Mouse (Mus musculus): ENCODE results near the gene Cep95.

- TF ChIP-seq CTCF (IDR thresholded peaks at IDR 0.05; ENCODE audit: low read depth, low read length), result no peak
- TF ChIP-seq POLR2A (IDR thresholded peaks at IDR 0.05; ENCODE audit: borderline replicate concordance, low read depth, low read length), result no peak
Measured at GRCm38 (mm10) chr11:106776960-106777359, 12.1 kb upstream of the Cep95 start.

Data from bone marrow macrophage, adult 2 months (primary cell).